Mouse (Mus musculus): ENCODE data around the gene Polg2. TPM values are rescaled to one million over a fixed set of nuclear protein-coding genes. Genes with fewer than 3 reads are reported as not detected.

Gene Polg2
- total and polyA plus RNA-seq, 2 experiments from 2014 or later: 10.0 to 10.5 TPM

GRCm38 (mm10) chr11:106762800-106763185, 16.5 kb downstream of the Polg2 start:
- H3K9ac ChIP-seq: no peak overlapping the region
- no peak overlapping the region for H3K27ac ChIP-seq (ENCODE audit: low read depth, low read length)
- 80% methylated on average over 9 of the region's 9 CpGs for WGBS

GRCm38 (mm10) chr11:106762139-106762799, 17.1 kb downstream of the Polg2 start:
- Histone ChIP-seq H3K9ac (no peak overlapping the region), H3K27ac (ENCODE audit: low read depth, low read length) (no peak overlapping the region), H3K4me2 (ENCODE audit: low read depth) (no peak overlapping the region), H3K27me3 (ENCODE audit: insufficient read depth, low read length) (no peaks in the 10 kb centered on the region), H3K4me1 (ENCODE audit: insufficient read depth) (no peaks in the 10 kb centered on the region), H3K4me3 (ENCODE audit: low read depth, low read length) (no peak overlapping the region), H3K36me3 (ENCODE audit: insufficient read depth) (peaks cover 8% of the 10 kb centered on the region), H3K9me3 (ENCODE audit: low read length) (no peaks in the 10 kb centered on the region)
- no peak for DNase-seq
- TF ChIP-seq CTCF (IDR thresholded peaks at IDR 0.05; ENCODE audit: low read depth): no peak
- 72% methylated on average over 5 of the region's 5 CpGs for WGBS
- ATAC-seq: no peak

More at GRCm38 (mm10) chr11:106762800-106763185, 16.5 kb downstream of the Polg2 start:
- no peak for TF ChIP-seq CTCF (IDR thresholded peaks at IDR 0.05; ENCODE audit: low read depth)
- no peaks in the 10 kb centered on the region for H3K4me1 ChIP-seq (ENCODE audit: insufficient read depth)
- peaks cover 9% of the 10 kb centered on the region for H3K36me3 ChIP-seq (ENCODE audit: insufficient read depth)
- H3K9me3 ChIP-seq (ENCODE audit: low read length): no peaks in the 10 kb centered on the region
- H3K4me2 ChIP-seq (ENCODE audit: low read depth): no peak overlapping the region
- no peak for DNase-seq
- no peak overlapping the region for H3K4me3 ChIP-seq (ENCODE audit: low read depth, low read length)
- ATAC-seq: no peak
- H3K27me3 ChIP-seq (ENCODE audit: insufficient read depth, low read length): no peaks in the 10 kb centered on the region

- TF ChIP-seq CTCF (IDR thresholded peaks at IDR 0.05; ENCODE audit: low read depth): no peak
- Histone ChIP-seq H3K9me3 (ENCODE audit: low read length) (no peaks in the 10 kb centered on the region), H3K36me3 (ENCODE audit: insufficient read depth) (no peaks in the 10 kb centered on the region; the same call in 1 of the 2 replicates)
Measured at GRCm38 (mm10) chr11:106760511-106760910, 18.8 kb downstream of the Polg2 start.

GRCm38 (mm10) chr11:106759028-106759427, 20.3 kb downstream of the Polg2 start:
- Histone ChIP-seq H3K27me3 (ENCODE audit: insufficient read depth, low read length) (no peaks in the 10 kb centered on the region), H3K4me2 (ENCODE audit: low read depth) (no peak overlapping the region), H3K9me3 (ENCODE audit: low read length) (no peaks in the 10 kb centered on the region), H3K4me3 (ENCODE audit: low read depth, low read length) (no peak overlapping the region), H3K27ac (ENCODE audit: low read depth, low read length) (no peak overlapping the region), H3K4me1 (ENCODE audit: insufficient read depth) (no peaks in the 10 kb centered on the region), H3K9ac (no peak overlapping the region), H3K36me3 (ENCODE audit: insufficient read depth) (no peaks in the 10 kb centered on the region; the same call in 1 of the 2 replicates)
- ATAC-seq (no peak), DNase-seq (no peak)
- no peak for TF ChIP-seq CTCF (IDR thresholded peaks at IDR 0.05; ENCODE audit: low read depth)
- WGBS: 94% methylated on average over 3 of the region's 3 CpGs

More at GRCm38 (mm10) chr11:106760511-106760910, 18.8 kb downstream of the Polg2 start:
- H3K27me3 ChIP-seq (ENCODE audit: insufficient read depth, low read length): no peaks in the 10 kb centered on the region
- ATAC-seq (no peak), DNase-seq (no peak)
- no peak overlapping the region for H3K27ac ChIP-seq (ENCODE audit: low read depth, low read length)
- H3K4me1 ChIP-seq (ENCODE audit: insufficient read depth): no peaks in the 10 kb centered on the region
- WGBS: 89% methylated on average over 5 of the region's 5 CpGs
- no peak overlapping the region for H3K4me2 ChIP-seq (ENCODE audit: low read depth)
- H3K9ac ChIP-seq: no peak overlapping the region
- H3K4me3 ChIP-seq (ENCODE audit: low read depth, low read length): no peak overlapping the region

GRCm38 (mm10) chr11:106755583-106755982, 23.8 kb downstream of the Polg2 start:
- H3K9me3 ChIP-seq (ENCODE audit: low read length): no peaks in the 10 kb centered on the region
- H3K9ac ChIP-seq: no peak overlapping the region
- no peak overlapping the region for H3K4me2 ChIP-seq (ENCODE audit: low read depth)
- H3K4me3 ChIP-seq (ENCODE audit: low read depth, low read length): no peak overlapping the region
- WGBS: 16% methylated on average over 5 of the region's 5 CpGs
- H3K4me1 ChIP-seq (ENCODE audit: insufficient read depth): no peaks in the 10 kb centered on the region
- no peak for DNase-seq
- no peak for ATAC-seq
- no peak for TF ChIP-seq CTCF (IDR thresholded peaks at IDR 0.05; ENCODE audit: low read depth)
- no peaks in the 10 kb centered on the region for H3K27me3 ChIP-seq (ENCODE audit: insufficient read depth, low read length)
- H3K27ac ChIP-seq (ENCODE audit: low read depth, low read length): no peak overlapping the region
- no peaks in the 10 kb centered on the region for H3K36me3 ChIP-seq (ENCODE audit: insufficient read depth)

- 94% methylated on average over 6 of the region's 6 CpGs for WGBS
- ATAC-seq (no peak), DNase-seq (no peak)
- no peak overlapping the region for H3K27ac ChIP-seq (ENCODE audit: low read depth, low read length)
- no peaks in the 10 kb centered on the region for H3K36me3 ChIP-seq (ENCODE audit: insufficient read depth)
- no peak overlapping the region for H3K4me2 ChIP-seq (ENCODE audit: low read depth)
- no peak for TF ChIP-seq CTCF (IDR thresholded peaks at IDR 0.05; ENCODE audit: low read depth)
- H3K9ac ChIP-seq: no peak overlapping the region
- no peaks in the 10 kb centered on the region for H3K9me3 ChIP-seq (ENCODE audit: low read length)
- no peaks in the 10 kb centered on the region for H3K27me3 ChIP-seq (ENCODE audit: insufficient read depth, low read length)
- H3K4me1 ChIP-seq (ENCODE audit: insufficient read depth): no peaks in the 10 kb centered on the region
- H3K4me3 ChIP-seq (ENCODE audit: low read depth, low read length): no peak overlapping the region
Measured at GRCm38 (mm10) chr11:106753314-106753713, 26.0 kb downstream of the Polg2 start.

GRCm38 (mm10) chr11:106752103-106752502, 27.2 kb downstream of the Polg2 start:
- H3K27ac ChIP-seq (ENCODE audit: low read depth, low read length): no peak overlapping the region
- no peak overlapping the region for H3K4me2 ChIP-seq (ENCODE audit: low read depth)
- no peaks in the 10 kb centered on the region for H3K36me3 ChIP-seq (ENCODE audit: insufficient read depth)
- no peaks in the 10 kb centered on the region for H3K4me1 ChIP-seq (ENCODE audit: insufficient read depth)
- WGBS: 90% methylated on average over 7 of the region's 7 CpGs
- ATAC-seq: no peak
- no peak overlapping the region for H3K4me3 ChIP-seq (ENCODE audit: low read depth, low read length)
- H3K9me3 ChIP-seq (ENCODE audit: low read length): no peaks in the 10 kb centered on the region
- no peak overlapping the region for H3K9ac ChIP-seq
- TF ChIP-seq CTCF (IDR thresholded peaks at IDR 0.05; ENCODE audit: low read depth): no peak
- DNase-seq: no peak
- H3K27me3 ChIP-seq (ENCODE audit: insufficient read depth, low read length): no peaks in the 10 kb centered on the region
